Mouse (Mus musculus): ENCODE data around the gene Cntrl.

Cntrl gene

DNA sequence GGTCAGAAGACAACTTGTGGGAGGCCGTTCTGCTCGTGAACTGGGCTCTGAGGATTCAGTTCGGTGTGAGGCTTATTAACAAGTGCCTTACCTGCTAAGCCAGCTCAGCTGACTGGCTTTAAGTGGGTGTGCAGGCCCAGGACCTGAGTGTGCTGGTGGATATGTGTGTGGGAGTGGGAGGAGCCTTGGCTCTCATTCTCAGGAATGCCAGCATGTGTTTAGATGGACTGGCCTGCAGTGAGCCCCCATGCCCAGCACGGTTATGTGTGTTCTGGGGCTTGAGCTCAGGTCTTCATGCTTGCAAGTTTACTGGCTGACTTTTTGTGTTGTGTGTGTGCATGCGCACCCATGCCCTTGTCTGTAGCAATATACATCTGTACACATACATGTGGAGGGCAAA, 64.4 kb downstream of the Cntrl start:
- DNase-seq (ENCODE audit: low read depth, low spot score), result no peak

DNA sequence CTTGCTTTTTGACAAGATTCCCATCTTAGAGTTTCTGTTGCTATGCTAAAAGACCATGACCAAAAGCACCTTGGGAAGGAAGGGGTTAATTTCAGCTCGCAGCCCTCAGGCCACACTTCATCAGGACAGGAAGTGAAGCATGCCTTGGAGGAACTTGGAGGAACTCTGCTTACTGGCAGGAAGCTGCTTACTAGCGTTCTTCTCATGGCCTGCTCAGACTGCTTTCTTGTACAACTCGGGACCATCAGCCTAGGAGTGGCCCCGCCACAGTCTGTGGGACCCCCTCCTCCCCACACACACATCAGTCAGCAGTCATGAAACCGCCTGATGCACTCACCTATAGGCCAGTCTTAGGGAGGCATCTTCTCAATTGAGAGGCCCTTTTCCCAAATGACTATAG, 64.8 kb downstream of the Cntrl start:
- no peak for DNase-seq (ENCODE audit: low read depth, low spot score)

DNA sequence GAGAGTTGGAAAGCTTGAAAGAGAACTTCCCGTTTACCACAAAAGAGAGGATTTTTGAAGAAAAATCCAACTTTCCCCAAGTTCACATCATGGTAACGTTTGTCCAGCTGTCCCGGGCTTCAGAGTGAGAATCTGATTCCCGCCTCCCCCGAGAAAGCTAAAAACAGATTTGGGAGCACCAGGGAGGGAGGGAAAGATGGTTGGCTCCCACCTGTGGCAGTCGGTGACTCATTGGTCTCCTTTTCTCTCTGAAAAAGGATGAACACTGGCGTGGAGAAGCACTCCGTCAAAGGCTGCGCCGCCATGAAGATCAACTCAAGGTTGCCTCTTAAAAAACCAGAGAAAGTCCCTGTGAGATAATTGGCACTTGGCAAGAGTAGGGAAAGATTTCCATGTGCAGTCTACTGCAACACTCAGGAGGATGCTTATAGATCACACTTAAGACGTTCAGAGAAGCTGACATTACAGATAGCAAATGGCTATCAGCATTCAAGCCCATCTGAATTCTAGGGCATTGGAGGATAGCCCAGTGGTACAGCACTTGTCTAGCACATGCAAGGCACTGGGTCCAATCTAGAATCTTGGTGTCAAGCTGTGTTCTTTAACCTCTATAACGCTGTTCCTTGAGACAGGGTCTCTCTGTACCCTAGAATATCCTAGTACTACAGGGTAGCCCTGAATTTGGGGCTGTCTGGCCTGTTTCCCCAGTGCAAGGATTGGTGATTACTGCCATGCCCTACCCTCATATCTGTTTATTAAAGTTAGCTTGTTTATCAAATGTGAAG, 66.2 kb downstream of the Cntrl start:
- no peak for DNase-seq (ENCODE audit: low read depth, low spot score)

DNA sequence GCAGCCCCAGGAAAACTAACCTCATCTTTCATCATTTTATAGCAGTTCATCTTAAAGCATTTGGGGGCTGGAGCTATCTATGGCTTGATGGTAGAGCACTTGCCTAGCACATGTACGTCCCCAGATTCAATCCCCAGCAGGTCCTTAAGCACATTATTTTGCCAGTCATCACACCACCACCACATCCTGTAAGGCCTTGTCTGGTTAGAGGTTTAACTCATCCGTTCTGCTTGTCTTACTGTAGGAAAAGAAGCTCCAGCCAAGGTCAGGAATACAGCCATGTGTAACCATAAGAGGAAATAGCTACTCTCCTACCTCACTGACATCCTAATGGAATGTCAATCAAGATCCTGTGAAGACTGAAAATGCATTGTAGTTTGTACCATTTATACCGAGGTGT, 68.9 kb downstream of the Cntrl start:
- no peak for DNase-seq (ENCODE audit: low read depth, low spot score)

DNA sequence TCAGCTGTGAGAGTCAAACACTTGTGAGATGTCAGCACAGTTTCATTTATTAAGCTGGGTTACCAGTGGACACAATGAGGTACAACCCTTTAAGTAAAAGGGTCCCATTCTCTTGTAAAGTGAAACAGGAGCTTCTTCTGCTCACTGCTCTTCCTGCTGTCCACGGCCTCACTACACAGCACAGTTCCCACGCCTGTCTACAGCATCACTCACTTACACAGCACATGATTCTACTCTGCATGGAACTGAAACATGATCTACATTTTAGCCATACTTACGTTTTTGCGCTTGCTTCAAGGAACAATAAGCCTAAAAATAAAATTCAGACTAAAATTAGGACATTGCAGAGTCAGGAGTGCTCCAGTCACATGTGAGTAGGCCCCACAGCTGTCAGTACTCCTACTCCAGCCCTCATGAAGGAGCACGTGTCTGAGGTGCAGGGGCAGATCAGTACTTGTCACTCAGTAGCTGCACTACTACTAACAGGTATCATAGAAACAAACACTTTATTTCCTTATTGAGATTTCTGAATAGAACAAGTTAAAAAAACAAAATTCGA, 73.9 kb downstream of the Cntrl start:
- DNase-seq (ENCODE audit: low read depth, low spot score), result no peak

DNA sequence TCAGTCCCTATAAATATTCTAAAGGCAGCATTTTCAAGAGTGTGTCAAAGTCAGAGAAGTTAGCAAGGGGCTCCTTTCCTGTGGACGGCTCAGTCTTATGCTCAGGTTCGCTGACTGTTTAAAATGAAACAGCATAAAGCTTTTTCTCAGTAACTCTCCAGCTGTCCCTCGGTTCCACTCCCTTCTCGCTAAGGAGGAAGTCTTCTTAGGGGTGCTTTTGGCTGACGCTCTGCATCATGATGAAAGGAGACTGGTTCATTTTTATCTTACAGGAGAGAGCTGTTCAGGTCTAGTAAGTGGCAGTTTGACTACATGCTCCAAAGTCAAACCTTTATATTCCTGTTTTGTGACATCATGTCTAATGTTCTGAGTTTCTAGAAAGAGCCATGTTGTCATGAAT, 79.6 kb downstream of the Cntrl start:
- no peak for DNase-seq (ENCODE audit: low read depth, low spot score)

DNA sequence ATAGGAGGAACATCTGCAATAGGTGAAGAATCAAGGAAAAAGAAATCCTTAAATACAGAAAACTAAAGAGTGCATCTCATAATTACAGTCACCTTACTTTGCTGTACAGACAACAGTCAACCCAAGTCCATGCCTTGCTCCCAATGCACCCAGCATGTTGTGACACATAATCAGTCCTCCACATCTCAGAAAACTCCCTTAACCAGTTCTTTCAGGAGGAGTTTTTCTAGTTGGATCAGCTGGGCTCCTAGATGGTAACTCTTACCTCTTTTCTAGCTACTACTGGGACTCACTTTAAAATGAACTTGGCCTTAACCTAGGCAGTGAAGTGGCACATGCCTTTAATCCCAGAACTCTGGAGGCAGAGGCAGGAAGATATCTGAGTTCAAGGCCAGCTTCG, 84.7 kb downstream of the Cntrl start:
- DNase-seq (ENCODE audit: low read depth, low spot score), result no peak

DNA sequence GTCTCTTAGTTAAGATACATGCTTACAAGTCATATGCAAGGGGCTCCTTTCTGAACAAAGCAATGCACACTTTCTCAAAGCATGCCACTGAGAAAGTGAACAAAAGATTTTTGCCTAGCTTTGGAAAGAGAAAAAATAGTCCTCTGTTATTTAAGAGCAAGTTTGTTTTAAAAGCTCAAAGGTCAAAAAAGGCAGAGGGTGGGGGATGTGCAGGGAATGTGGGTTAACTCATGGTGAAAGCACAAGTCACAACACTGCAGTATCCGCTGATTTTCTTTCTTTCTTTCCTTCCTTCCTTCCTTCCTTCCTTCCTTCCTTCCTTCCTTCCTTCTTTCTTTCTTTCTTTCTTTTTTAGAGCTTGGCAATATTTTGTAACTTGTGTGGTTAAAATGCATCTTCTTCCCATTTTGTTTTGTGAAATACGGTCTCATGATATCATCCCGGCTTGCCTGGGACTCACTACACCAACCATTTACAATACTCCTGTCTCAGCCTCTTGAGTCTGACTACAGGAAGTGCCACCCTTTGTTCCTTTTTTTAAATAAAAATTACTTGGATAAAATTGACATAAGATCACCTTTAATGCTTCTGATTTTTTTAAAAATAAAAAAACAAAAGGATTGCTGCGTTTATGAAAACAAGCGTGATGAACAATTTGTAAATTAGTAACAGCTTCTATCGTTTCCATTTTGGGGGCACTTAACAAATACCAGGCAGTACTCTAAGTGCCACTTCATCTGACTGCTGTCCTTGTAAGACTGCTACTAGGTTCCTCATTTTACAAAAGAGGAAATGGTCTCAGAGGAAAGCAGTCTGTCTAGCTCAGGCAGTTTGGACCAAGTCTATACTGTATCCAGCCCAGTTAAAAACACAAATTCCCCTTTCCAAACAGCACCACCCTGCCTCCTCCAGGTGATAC, 86.6 kb downstream of the Cntrl start:
- peak; percentile 80 for DNase-seq (ENCODE audit: low read depth, low spot score)

DNA sequence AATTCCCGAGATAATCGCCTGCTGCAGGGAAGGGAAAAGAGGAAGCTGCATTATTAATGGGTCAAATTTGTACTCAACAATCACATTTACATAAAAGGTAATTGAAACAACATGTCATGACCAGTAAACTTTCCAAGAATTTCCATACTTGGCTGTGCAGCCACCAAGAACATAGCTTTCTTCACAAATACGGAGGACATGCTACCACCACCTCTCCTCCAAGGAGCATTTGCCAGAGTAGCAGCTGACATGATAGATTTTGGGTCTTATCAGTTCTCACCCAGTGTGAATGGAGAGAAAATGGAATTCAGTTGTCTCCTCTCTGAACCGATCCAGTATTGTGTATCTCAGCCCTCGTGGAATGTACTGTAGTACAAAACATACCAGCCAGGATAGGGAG, 90.2 kb downstream of the Cntrl start:
- peak; percentile 31 for DNase-seq (ENCODE audit: low read depth, low spot score)

DNA sequence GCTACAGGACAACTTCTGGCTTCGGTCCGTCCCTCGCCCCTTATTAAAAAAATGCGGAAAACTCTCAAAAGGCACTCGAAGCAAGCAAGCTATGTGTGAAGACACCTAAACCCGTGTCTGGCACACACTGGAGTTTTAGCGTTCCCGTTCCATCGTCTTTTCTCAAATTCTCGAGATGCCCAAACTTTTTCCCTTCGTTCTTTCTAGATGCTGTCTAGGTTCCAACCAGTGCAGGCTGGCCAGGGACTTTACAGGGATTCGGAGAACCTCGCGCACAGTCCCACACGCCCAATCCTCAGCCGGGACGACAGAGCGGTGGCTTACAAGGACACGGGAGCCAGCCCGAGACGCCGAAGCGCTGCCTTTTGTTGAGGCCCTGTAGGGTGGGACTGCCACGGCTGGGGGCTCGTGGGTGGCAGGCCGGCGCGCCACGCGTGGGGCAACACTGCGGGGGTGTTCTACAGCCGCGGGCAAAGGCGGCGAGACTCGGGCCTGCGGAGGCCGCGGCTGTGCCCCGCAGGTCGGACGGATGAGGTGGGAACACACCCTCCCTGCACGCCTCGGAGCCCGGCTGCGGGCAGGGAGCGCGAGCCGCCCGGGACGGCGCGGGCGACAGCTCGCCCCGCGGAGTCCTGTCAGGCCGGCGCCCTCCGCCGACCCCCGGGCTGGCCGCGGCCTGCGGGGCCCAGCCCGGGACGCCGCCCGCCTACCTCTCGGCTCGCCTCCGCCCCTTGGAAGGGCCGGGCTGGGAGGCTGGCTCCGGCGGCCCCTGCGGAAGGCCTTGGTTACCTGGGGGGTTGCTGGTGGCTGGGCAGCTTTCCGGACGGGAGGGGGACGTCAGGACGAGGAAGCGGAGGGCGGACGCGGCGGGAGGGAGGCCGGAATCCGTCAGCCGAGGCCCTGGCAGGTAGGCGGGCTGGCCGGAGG, 90.9 kb downstream of the Cntrl start:
- peak; percentile 47 for DNase-seq (ENCODE audit: low read depth, low spot score)

DNA sequence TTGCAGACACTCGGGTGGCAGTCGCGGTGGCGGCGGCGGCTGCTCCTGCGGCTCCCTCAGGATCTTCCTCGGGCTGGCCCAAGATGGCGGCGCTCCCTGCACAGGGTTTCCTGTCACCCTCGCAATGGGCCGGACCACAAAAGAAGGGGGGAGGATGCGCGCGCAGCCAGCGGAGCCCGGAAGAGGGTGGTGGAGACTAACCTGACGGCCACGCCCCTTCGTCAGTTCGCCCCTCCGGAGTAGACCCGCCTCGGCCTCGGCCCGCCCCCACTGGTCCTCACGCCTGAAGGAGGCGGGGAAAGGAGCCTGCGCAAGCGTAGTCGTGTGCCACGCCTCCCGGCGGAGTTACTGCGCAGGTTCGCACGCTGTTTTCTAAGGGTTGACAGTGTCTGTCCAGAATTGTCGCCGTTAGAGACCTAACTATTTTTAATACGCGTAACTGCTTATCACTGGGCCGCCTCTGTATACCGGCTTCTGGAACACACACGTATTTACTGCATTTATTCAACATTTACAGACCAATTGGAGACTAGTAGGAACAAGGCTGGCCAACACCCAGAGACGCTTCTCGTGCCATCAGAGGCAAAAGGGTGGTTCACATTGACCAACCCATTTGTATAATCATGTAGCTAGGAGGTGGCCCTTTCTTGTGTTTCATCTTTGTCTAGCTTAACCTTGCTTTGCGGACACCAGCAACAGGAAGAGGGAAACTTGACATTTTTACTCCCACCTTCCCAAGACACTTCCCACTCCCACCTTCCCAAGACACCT, 91.8 kb downstream of the Cntrl start, which contains the start of gene Rab14:
Rab14 (minus strand) TSS at position 223 of the 771 bp plus-strand sequence.
- peak; percentile 100 for DNase-seq (ENCODE audit: low read depth, low spot score)

DNA sequence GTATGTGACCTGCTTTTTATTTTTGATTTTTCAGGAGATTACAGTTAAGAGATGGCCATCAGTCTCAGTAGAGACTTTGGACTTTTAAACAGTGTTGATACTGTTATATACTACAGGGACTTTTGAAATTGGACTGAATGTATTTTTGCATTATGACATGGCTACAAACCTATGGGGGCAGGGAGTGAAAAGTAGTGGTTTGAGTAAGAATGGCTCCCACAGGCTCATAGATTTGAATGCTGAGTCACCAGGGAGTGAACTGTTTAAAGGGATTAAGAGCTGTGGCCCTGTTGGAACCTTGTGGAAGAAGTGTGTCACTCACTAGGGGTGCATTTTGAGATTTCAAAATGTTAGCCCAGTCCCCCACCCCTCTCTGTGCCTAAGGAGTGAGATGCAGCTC, 94.4 kb downstream of the Cntrl start:
- no peak for DNase-seq (ENCODE audit: low read depth, low spot score)

DNA sequence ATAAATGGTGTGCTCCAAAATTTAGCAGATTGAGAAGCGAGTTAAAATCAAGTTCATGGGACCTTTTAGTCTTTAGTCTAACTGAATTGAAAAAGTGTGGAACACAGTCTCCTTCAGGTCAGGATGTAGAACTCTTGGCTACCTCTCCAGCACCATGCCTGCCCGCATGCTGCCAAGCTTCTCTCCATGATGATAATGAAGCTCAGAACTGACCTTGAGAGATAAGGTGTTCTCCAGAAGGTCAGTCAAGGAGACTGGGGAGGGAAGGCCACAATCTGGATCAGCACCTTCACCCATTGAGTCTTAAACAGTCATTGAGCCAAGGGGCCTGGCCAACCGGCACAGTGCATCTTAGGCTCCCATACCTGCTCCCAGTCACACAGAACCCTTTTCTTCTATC, 97.5 kb downstream of the Cntrl start:
- DNase-seq (ENCODE audit: low read depth, low spot score), result no peak

DNA sequence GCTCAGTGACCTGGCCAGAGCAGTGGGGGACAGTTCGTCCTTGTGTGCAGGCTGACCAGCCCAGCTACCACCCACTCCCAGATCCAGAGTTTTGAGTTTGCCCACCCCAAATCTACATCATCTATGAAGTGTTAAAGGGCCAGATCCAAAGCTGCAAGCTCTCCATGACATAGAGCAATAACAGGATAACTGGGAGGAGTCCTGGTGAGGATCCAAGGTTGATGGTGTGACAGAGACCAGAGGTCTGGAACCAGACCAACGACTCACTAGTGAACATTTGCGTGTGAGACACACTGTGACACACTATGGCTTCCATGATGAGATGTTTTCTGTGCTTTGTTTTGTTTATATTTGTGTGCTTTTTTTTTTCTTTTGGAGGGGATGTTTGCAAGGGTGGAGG, 98.8 kb downstream of the Cntrl start:
- DNase-seq (ENCODE audit: low read depth, low spot score), result no peak

DNA sequence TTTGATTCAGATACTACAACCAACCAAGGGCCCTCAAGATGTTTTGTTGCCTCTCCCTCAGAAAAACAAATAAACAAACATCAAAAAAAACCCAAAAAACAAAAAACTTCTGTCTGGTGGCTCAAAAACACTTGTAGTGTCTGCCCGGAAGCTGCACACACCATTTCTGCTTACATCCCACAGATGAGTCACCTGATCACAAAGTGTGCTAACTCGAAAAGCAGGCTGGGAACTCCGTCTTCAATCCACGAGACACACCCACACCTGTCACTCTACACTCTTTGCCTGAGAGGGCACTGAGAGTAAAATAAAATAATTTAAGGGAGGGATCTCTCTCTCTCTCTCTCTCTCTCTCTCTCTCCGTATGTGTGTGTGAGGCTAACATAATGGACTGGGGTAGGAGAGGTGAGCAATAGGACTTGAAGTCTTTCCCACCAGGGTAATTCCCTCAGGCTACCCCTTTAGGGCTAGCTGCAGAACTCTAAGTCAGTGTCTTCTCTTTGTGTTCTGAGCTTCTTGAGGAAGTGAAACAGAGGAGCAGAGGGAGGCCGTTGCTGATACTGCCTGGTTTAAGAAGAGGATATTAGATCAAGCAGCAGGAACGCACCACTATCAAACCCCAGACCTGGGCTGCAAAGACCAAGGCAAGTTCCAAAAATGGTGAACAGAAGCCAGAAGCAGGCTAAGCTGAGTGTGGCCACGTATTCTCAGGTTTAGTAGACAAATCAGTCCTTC, 99.8 kb downstream of the Cntrl start:
- peak; percentile 90 for DNase-seq (ENCODE audit: low read depth, low spot score)

DNA sequence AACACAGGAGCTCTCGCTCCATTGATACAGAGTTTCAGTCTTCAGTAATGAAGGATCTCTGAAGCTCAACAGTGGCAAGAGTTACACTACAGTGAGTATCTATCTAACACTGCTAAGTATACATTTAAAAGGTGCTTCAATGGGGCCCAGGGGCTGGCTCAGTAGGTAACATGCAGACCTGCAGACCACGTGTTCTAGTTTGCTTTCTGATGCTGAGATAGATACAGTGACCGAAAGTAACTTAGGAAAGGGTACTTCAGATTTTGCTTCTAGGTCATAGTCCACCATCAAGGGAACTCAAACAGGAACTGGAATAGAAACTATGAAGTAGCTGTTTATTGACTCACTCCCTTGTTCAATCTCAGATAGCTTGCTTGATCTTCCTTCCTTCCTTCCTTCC, 102.4 kb downstream of the Cntrl start:
- DNase-seq (ENCODE audit: low read depth, low spot score), result no peak

DNA sequence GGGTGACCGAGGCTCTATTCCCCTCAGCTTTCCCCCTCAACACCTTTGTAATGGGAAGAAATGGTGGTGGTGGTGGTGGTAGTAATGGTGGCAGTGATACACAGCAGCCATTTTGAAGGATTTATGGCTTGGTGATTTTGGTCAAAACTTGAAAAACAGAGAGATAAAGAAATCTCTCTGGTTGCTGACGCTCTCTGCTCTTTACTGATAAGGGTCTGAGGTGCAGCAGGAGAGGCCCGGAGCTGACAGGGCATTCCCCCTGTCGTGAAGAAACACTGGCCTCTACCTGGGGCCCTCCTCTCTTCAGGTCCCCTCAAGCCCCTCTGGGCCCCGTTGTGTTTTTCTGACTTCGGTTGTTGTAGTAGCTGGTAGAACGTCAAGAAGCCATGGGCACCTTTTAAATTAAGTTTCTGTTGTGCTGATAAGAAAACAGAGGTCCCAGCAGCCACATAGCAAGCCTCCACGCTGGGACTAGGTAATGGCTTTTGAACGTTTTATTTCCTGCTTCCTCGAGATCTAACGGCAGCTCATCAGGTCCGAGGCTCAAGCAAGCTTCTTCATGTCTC, 104.1 kb downstream of the Cntrl start:
- no peak for DNase-seq (ENCODE audit: low read depth, low spot score)

DNA sequence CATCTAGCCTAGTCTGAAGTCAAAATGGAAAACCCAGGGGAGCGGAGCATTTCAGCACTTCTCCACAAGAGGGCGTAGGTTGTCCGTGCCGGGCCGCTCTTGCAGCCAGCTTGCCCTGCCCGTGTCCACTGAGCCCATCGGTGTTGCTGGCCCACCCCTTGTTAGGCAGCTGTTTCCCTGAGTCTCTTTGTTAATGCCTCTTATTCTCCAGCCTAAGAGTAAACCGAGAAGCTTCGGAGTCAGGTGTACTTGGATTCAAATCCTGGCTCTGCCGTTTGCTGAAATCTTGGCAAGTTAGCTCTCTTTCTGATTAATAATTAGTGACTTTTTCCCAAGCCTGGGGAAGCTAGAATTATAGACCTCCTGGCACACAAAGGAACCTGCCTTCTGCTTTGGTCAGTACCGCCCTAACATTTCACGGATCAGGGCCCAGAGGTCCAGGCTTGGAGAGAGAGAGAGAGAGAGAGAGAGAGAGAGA, 105.6 kb downstream of the Cntrl start:
- peak; percentile 78 for DNase-seq (ENCODE audit: low read depth, low spot score)

DNA sequence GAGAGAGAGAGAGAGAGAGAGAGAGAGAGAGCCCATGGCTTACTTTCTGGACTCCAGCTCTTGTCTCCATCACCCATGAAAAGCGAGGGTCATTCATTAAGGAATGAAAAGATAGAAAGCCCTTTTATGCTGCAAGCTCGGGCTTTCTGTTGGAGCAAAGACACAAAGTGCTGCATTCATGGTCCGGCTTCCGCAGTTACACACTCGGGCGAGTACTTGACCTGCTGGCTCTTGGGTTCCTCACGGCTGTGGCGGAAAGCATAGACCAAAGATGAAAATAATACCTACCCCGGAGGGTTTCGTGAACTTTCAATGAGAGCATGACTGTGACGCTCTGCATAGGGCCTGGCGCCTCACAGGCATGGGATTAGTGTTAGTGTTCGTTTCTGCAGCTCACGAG, 106.1 kb downstream of the Cntrl start:
- DNase-seq (ENCODE audit: low read depth, low spot score), result no peak
